1 mouse cellular context compared by ENCODE assay signal in genomic region chr10:79706406-79707094, GRCm38 (mm10).
TF ChIP-seq lines count a peak whose summit lies in the region.

No protein-coding gene starts in this region.

TF ChIP-seq in MEL, 35 proteins besides CTCF, POLR2A, EP300 and RAD21:
- no peak for TF ChIP-seq POLR2AphosphoS2 (IDR thresholded peaks at IDR 0.05; ENCODE audit: low read length)
- TF ChIP-seq MYB (IDR thresholded peaks at IDR 0.05; ENCODE audit: low read depth, low read length): no peak
- TF ChIP-seq MYC (IDR thresholded peaks at IDR 0.05; ENCODE audit: low read depth, low read length): no peak
